Comparison of ENCODE assay signal across 18 mouse cellular contexts in the genomic region with DNA sequence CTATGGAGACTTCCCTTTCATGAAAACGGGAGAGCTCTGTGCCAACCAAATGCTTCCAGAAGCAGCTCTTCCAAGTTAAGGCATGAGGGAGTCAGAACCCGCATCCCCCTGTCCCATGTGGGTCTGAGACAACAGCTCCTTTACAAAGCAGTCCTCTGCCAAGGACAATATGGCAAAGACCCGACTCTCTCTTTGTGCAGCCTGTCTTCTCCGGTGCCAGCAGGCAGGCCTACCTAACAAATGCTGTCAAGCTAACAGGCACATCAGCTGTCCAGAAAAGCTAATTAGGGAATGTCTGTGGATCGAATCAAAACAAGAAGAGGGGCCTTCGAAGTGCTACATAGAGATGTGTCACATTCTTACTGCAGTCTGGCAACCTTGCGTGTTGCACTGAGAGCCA.
A peak's percentile ranks its signal among the peaks of the same experiment; 100 is the strongest.
DNase-seq lines count a peak whose midpoint lies in the region; ATAC-seq and TF ChIP-seq lines count a peak whose summit lies in the region.
"Had no signal": no experiment of that assay in that cellular context is flagged by ENCODE, and none has a peak within 500 bp of the region (broad histone marks: within the 10 kb centered on the region; RNA-seq: fewer than 3 reads in every experiment).

No protein-coding gene starts in this region.

- peaks cover 33% of the 10 kb centered on the region for H3K4me1 ChIP-seq in midbrain, embryonic 13.5 days (replicated peaks)
- peaks cover 2% of the 10 kb centered on the region; the same call in 1 of the 2 replicates for H3K4me1 ChIP-seq in midbrain, embryonic 11.5 days (ENCODE audit: control insufficient read depth, insufficient read depth, low read length)
- H3K4me1 ChIP-seq in forebrain, embryonic 16.5 days (replicated peaks; ENCODE audit: control insufficient read depth, insufficient read depth, low read length) = peaks cover 41% of the 10 kb centered on the region
- no peaks in the 10 kb centered on the region; the same call in 1 of the 2 replicates for H3K4me1 ChIP-seq in midbrain, postnatal 0 days (ENCODE audit: insufficient read depth, low read length)
- no peaks in the 10 kb centered on the region for H3K4me1 ChIP-seq in liver, embryonic 12.5 days
- H3K4me1 ChIP-seq: limb, embryonic 12.5 days; stomach, embryonic 15.5 days had no signal

- 63% methylated on average over 7 of the region's 7 CpGs for WGBS in midbrain, embryonic 13.5 days
- WGBS in midbrain, embryonic 11.5 days = 84% methylated on average over 7 of the region's 7 CpGs
- 20% methylated on average over 7 of the region's 7 CpGs for WGBS in forebrain, embryonic 16.5 days
- 48% methylated on average over 7 of the region's 7 CpGs for WGBS in midbrain, postnatal 0 days
- 75% methylated on average over 7 of the region's 7 CpGs for WGBS in liver, embryonic 12.5 days (ENCODE audit: insufficient replicate concordance)

- no peaks in the 10 kb centered on the region for H3K9me3 ChIP-seq in midbrain, embryonic 13.5 days
- H3K9me3 ChIP-seq in midbrain, embryonic 11.5 days (ENCODE audit: control insufficient read depth, low read length) = no peaks in the 10 kb centered on the region
- no peaks in the 10 kb centered on the region for H3K9me3 ChIP-seq in forebrain, embryonic 16.5 days (ENCODE audit: control insufficient read depth, low read length)
- no peaks in the 10 kb centered on the region for H3K9me3 ChIP-seq in midbrain, postnatal 0 days (ENCODE audit: low read length)
- no peaks in the 10 kb centered on the region for H3K9me3 ChIP-seq in liver, embryonic 12.5 days (replicated peaks)
- H3K9me3 ChIP-seq: limb, embryonic 12.5 days; stomach, embryonic 15.5 days had no signal

- H3K36me3 ChIP-seq in midbrain, embryonic 13.5 days = peaks cover 94% of the 10 kb centered on the region
- H3K36me3 ChIP-seq in midbrain, embryonic 11.5 days (ENCODE audit: control insufficient read depth, insufficient read depth, low read length) = peaks cover 31% of the 10 kb centered on the region
- H3K36me3 ChIP-seq in forebrain, embryonic 16.5 days (ENCODE audit: control insufficient read depth, insufficient read depth) = peaks cover 16% of the 10 kb centered on the region
- peaks cover 12% of the 10 kb centered on the region; the same call in 1 of the 2 replicates for H3K36me3 ChIP-seq in midbrain, postnatal 0 days (ENCODE audit: insufficient read depth, low read length)
- peaks cover 17% of the 10 kb centered on the region for H3K36me3 ChIP-seq in liver, embryonic 12.5 days

- ATAC-seq in midbrain, embryonic 13.5 days = no peak
- ATAC-seq in midbrain, embryonic 11.5 days (ENCODE audit: low FRiP score) = no peak
- ATAC-seq in forebrain, embryonic 16.5 days = peak; percentile 87
- peak; percentile 41 for ATAC-seq in midbrain, postnatal 0 days (ENCODE audit: low FRiP score)
- no peak for ATAC-seq in liver, embryonic 12.5 days
- ATAC-seq: activated CD4-positive, CD25-positive, alpha-beta regulatory T cell, adult 4 months; intestine, embryonic 16.5 days; liver, postnatal 0 days had no signal

- no peak overlapping the region for H3K9ac ChIP-seq in midbrain, embryonic 13.5 days (replicated peaks)
- no peak overlapping the region for H3K9ac ChIP-seq in midbrain, embryonic 11.5 days (ENCODE audit: low read length)
- H3K9ac ChIP-seq in forebrain, embryonic 16.5 days (replicated peaks; ENCODE audit: low read depth, low read length) = no peak overlapping the region
- H3K9ac ChIP-seq in midbrain, postnatal 0 days (replicated peaks; ENCODE audit: low read length, poor library complexity, severe bottlenecking) = no peak overlapping the region
- no peak overlapping the region for H3K9ac ChIP-seq in liver, embryonic 12.5 days
- H3K9ac ChIP-seq: limb, embryonic 12.5 days; liver, postnatal 0 days; stomach, embryonic 15.5 days had no signal

- H3K27me3 ChIP-seq in midbrain, embryonic 13.5 days = no peaks in the 10 kb centered on the region
- no peaks in the 10 kb centered on the region for H3K27me3 ChIP-seq in midbrain, embryonic 11.5 days (ENCODE audit: control insufficient read depth, insufficient read depth, low read length)
- H3K27me3 ChIP-seq in forebrain, embryonic 16.5 days (replicated peaks; ENCODE audit: control insufficient read depth, insufficient read depth, low read length) = no peaks in the 10 kb centered on the region
- H3K27me3 ChIP-seq in midbrain, postnatal 0 days (ENCODE audit: insufficient read depth, low read length) = no peaks in the 10 kb centered on the region
- no peaks in the 10 kb centered on the region for H3K27me3 ChIP-seq in liver, embryonic 12.5 days (replicated peaks)
- H3K27me3 ChIP-seq: limb, embryonic 12.5 days; stomach, embryonic 15.5 days had no signal

- H3K4me2 ChIP-seq in midbrain, embryonic 13.5 days (replicated peaks) = no peak overlapping the region
- no peak overlapping the region for H3K4me2 ChIP-seq in midbrain, embryonic 11.5 days
- no peak overlapping the region for H3K4me2 ChIP-seq in forebrain, embryonic 16.5 days (ENCODE audit: low read length)
- H3K4me2 ChIP-seq in midbrain, postnatal 0 days (ENCODE audit: low read depth, low read length, poor library complexity, severe bottlenecking) = no peak overlapping the region
- no peak overlapping the region for H3K4me2 ChIP-seq in liver, embryonic 12.5 days
- H3K4me2 ChIP-seq: limb, embryonic 12.5 days; stomach, embryonic 15.5 days had no signal

- DNase-seq in midbrain, embryonic 11.5 days (ENCODE audit: low spot score, missing footprints) = no peak
- peak; percentile 66 to 83 for DNase-seq in layer of hippocampus, adult 2 months (ENCODE audit: low spot score in 2 of 2)
- DNase-seq in midbrain, postnatal 0 days (ENCODE audit: low spot score) = peak; percentile 66
- no peak for DNase-seq in retina, embryonic 14.5 days (ENCODE audit: low spot score)
- DNase-seq: cerebellum, adult 2 months; embryo, embryonic 11 days; heart, postnatal 14 days; kidney, postnatal 4 days; liver, postnatal 0 days; thymus, postnatal 36 days had no signal

- H3K27ac ChIP-seq in midbrain, embryonic 13.5 days = peak overlapping the region; percentile 54
- no peak overlapping the region for H3K27ac ChIP-seq in midbrain, embryonic 11.5 days (ENCODE audit: low read depth, low read length)
- H3K27ac ChIP-seq in forebrain, embryonic 16.5 days (ENCODE audit: low read length) = peak overlapping the region; percentile 68
- H3K27ac ChIP-seq in layer of hippocampus, adult 2 months = peak overlapping the region; percentile 79
- H3K27ac ChIP-seq in midbrain, postnatal 0 days (ENCODE audit: low read depth, low read length) = no peak overlapping the region
- no peak overlapping the region for H3K27ac ChIP-seq in liver, embryonic 12.5 days
- H3K27ac ChIP-seq: limb, embryonic 12.5 days; stomach, embryonic 15.5 days had no signal

- no peak for TF ChIP-seq CTCF in layer of hippocampus, adult 2 months (conservative IDR thresholded peaks at IDR 0.05)
- TF ChIP-seq CTCF in midbrain, postnatal 0 days (IDR thresholded peaks at IDR 0.05) = no peak

- no peak overlapping the region for H3K4me3 ChIP-seq in midbrain, embryonic 13.5 days (replicated peaks)
- no peak overlapping the region for H3K4me3 ChIP-seq in midbrain, embryonic 11.5 days (ENCODE audit: low read depth, low read length)
- H3K4me3 ChIP-seq in forebrain, embryonic 16.5 days (replicated peaks; ENCODE audit: low read length) = no peak overlapping the region
- H3K4me3 ChIP-seq in layer of hippocampus, adult 2 months = no peak overlapping the region
- H3K4me3 ChIP-seq in midbrain, postnatal 0 days (ENCODE audit: low read depth, low read length) = no peak overlapping the region
- H3K4me3 ChIP-seq in liver, embryonic 12.5 days = no peak overlapping the region
- H3K4me3 ChIP-seq: limb, embryonic 12.5 days; myocyte; stomach, embryonic 15.5 days had no signal

Comparison
In these comparisons a context has a peak if more than half of its experiments do, and no peak if none do; other contexts are left out.
1. ATAC-seq: peak in forebrain, embryonic 16.5 days (single experiment) and midbrain, postnatal 0 days (single experiment); none in midbrain, embryonic 13.5 days (single experiment), midbrain, embryonic 11.5 days (single experiment) and liver, embryonic 12.5 days (single experiment).
2. H3K27ac ChIP-seq: peak in midbrain, embryonic 13.5 days (single experiment), forebrain, embryonic 16.5 days (single experiment) and layer of hippocampus, adult 2 months (single experiment); none in midbrain, embryonic 11.5 days (single experiment), midbrain, postnatal 0 days (single experiment) and liver, embryonic 12.5 days (single experiment).
3. DNase-seq: peak in layer of hippocampus, adult 2 months (2 of 2) and midbrain, postnatal 0 days (single experiment); none in midbrain, embryonic 11.5 days (single experiment) and retina, embryonic 14.5 days (single experiment).